Mouse (Mus musculus): Measurements from ENCODE around the gene Itprid2. TPM values are rescaled to one million over a fixed set of nuclear protein-coding genes. Genes with fewer than 3 reads are reported as not detected.

Gene Itprid2
- polyA plus RNA-seq, 1 experiment from 2014 or later = 22.5 TPM

- H3K27me3 ChIP-seq (ENCODE audit: insufficient read depth, low read length) = no peaks in the 10 kb centered on the region
- no peaks in the 10 kb centered on the region for H3K36me3 ChIP-seq (ENCODE audit: insufficient read depth, low read length)
- H3K27ac ChIP-seq (ENCODE audit: low read length) = no peak overlapping the region
- H3K9me3 ChIP-seq (ENCODE audit: low read length) = no peaks in the 10 kb centered on the region
- WGBS = 71% methylated on average over 1 of the region's 1 CpGs
- ATAC-seq (ENCODE audit: low FRiP score, low TSS enrichment) = no peak
- H3K4me3 ChIP-seq (ENCODE audit: low read length) = no peak overlapping the region
- H3K9ac ChIP-seq (replicated peaks; ENCODE audit: low read length) = no peak overlapping the region
- H3K4me1 ChIP-seq (ENCODE audit: insufficient read depth, low read length) = no peaks in the 10 kb centered on the region
- H3K4me2 ChIP-seq (replicated peaks; ENCODE audit: low read depth, low read length) = no peak overlapping the region
These were observed 87.3 kb downstream of the Itprid2 start for GRCm38 (mm10) chr2:79722415-79722814.

Other genes with a start within 250 kb of the Itprid2 start
- gene Neurod1, start 178.6 kb upstream of the Itprid2 start, polyA plus RNA-seq (2015; fragmentation: Nextera tagmentation; extraction: Ambion mirVana) = not detected in 2 replicates
- gene Cerkl, start 178.6 kb upstream of the Itprid2 start, polyA plus RNA-seq (2015; fragmentation: Nextera tagmentation; extraction: Ambion mirVana) = 1.8 and 2.0 TPM in 2 replicates
- gene Ppp1r1c, start 72.4 kb downstream of the Itprid2 start, polyA plus RNA-seq (2015; fragmentation: Nextera tagmentation; extraction: Ambion mirVana) = not detected in 2 replicates

Measured in kidney, embryonic 16.5 days (tissue).